Mouse (Mus musculus) hindbrain, postnatal 0 days (tissue): Measurements from ENCODE around the gene Cdc42ep2. TPM values are rescaled to one million over a fixed set of nuclear protein-coding genes. Genes with fewer than 3 reads are reported as not detected.

Experiments used
- ATAC-seq: fragments of 200-750 bp; cut with Nextera tagmentation; 2 replicates; pipeline ENCODE4 v1.8.0; 2017; ENCODE audit warnings: mild to moderate bottlenecking, moderate TSS enrichment, moderate library complexity
- DNase-seq: peaks from one replicate; pipeline ENCODE4 v3.0.0-alpha.2; 2015; ENCODE audit warnings: low spot score
- H3K27ac ChIP-seq: fragments of 300-500 bp; sonication (generic); 2 replicates; pipeline ENCODE4 v1.5.1; 2014; ENCODE audit warnings: mild to moderate bottlenecking
- H3K27me3 ChIP-seq: fragments of 300-500 bp; sonication (generic); 2 replicates; pipeline ENCODE4 v1.6.1; 2014; ENCODE audit warnings: low read length, mixed read lengths; ENCODE audit not compliant: insufficient read depth
- H3K36me3 ChIP-seq: fragments of 300-500 bp; sonication (generic); 2 replicates; pipeline ENCODE4 v1.6.1; 2014; ENCODE audit warnings: low read length, mixed read lengths; ENCODE audit not compliant: insufficient read depth
- H3K4me1 ChIP-seq: fragments of 300-500 bp; sonication (generic); 2 replicates; pipeline ENCODE4 v1.6.1; 2014; ENCODE audit warnings: antibody characterized with exemption, low read length, mixed read lengths; ENCODE audit not compliant: insufficient read depth
- H3K4me2 ChIP-seq: fragments of 300-500 bp; sonication (generic); 2 replicates; pipeline ENCODE4 v1.6.1; 2014; ENCODE audit warnings: low read depth, mild to moderate bottlenecking, low read length, moderate library complexity, mixed read lengths
- H3K4me3 ChIP-seq: fragments of 300-500 bp; sonication (generic); 2 replicates; pipeline ENCODE4 v1.5.1; 2014; ENCODE audit warnings: low read length
- H3K9ac ChIP-seq: fragments of 300-500 bp; sonication (generic); replicated peaks from 2 replicates; pipeline ENCODE4 v1.6.1; 2014; ENCODE audit warnings: mild to moderate bottlenecking, low read length, moderate library complexity, mixed read lengths
- H3K9me3 ChIP-seq: fragments of 300-500 bp; sonication (generic); 2 replicates; pipeline ENCODE4 v1.6.1; 2016; ENCODE audit warnings: low read length, mixed read lengths
- CTCF ChIP-seq: IDR thresholded peaks from 2 replicates; pipeline ENCODE4 v1.5.1; 2016; ENCODE audit warnings: antibody characterized with exemption, control low read depth, low read depth
- WGBS: fragments of 180-500 bp; shearing (Covaris S2); extraction: QIAGEN DNeasy Blood & Tissue Kit; methylation state at CpG from one replicate; pipeline ENCODE4 v1.1.7; 2014; 5-methylcytosine and 5-hydroxymethylcytosine counted together
- polyA plus RNA-seq: library from polyadenylated mRNA; unstranded; fragments of >200 nt; fragmentation: Nextera tagmentation; extraction: Ambion mirVana; gene quantifications from 2 replicates; pipeline ENCODE4 v1.2.1, GENCODE M21; 2015
- total RNA-seq: library from RNA; depleted of rRNA; stranded (reverse); fragments of >200 nt; gene quantifications from 2 replicates; pipeline ENCODE4 v1.2.3, GENCODE M21; 2014

The Cdc42ep2 gene
- total and polyA plus RNA-seq, 2 experiments from 2014 or later = 18.0 to 28.0 TPM

GRCm38 (mm10) chr19:5922119-5922942 is 2.3 kb downstream of the Cdc42ep2 start:
- Histone ChIP-seq H3K27me3 (no peaks in the 10 kb centered on the region), H3K36me3 (peaks cover 13% of the 10 kb centered on the region), H3K27ac (no peak overlapping the region), H3K4me3 (no peak overlapping the region; the same call in 1 of the 2 replicates), H3K9me3 (no peaks in the 10 kb centered on the region), H3K4me1 (no peaks in the 10 kb centered on the region), H3K9ac (peak overlapping the region; percentile 35; the same call in 1 of the 2 replicates), H3K4me2 (peak overlapping the region; percentile 10)
- 78% methylated on average over 15 of the region's 15 CpGs for WGBS
- DNase-seq = no peak
- no peak for TF ChIP-seq CTCF
- no peak for ATAC-seq

- Histone ChIP-seq H3K4me2 (peak overlapping the region; percentile 10), H3K4me3 (no peak overlapping the region; the same call in 1 of the 2 replicates), H3K27ac (no peak overlapping the region), H3K4me1 (no peaks in the 10 kb centered on the region), H3K36me3 (peaks cover 19% of the 10 kb centered on the region), H3K27me3 (no peaks in the 10 kb centered on the region), H3K9me3 (no peaks in the 10 kb centered on the region), H3K9ac (peak overlapping the region; percentile 35; the same call in 1 of the 2 replicates)
- TF ChIP-seq CTCF = no peak
- 18% methylated on average over 9 of the region's 9 CpGs for WGBS
- DNase-seq (no peak), ATAC-seq (no peak)
These were observed 2.9 kb downstream of the Cdc42ep2 start for GRCm38 (mm10) chr19:5921715-5922114.

GRCm38 (mm10) chr19:5913007-5913719 is 11.5 kb downstream of the Cdc42ep2 start, which contains the start of gene Dpf2:
TSS of gene Dpf2 (minus strand) at chr19:5913010.
- Histone ChIP-seq H3K4me3 (peak within 1 kb of the TSS; percentile 97), H3K9me3 (no peaks in the 10 kb centered on the region), H3K4me1 (peaks cover 19% of the 10 kb centered on the region), H3K9ac (peak within 1 kb of the TSS; percentile 94), H3K36me3 (peaks cover 14% of the 10 kb centered on the region), H3K27me3 (no peaks in the 10 kb centered on the region), H3K27ac (peak within 1 kb of the TSS; percentile 89), H3K4me2 (peak within 1 kb of the TSS; percentile 69)
- no peak for DNase-seq
- TF ChIP-seq CTCF = no peak; the same call in 1 of the 2 replicates
- WGBS = 20% methylated on average over 13 of the region's 13 CpGs
- no peak; the same call in 1 of the 2 replicates for ATAC-seq

GRCm38 (mm10) chr19:5912103-5913006 is 12.3 kb downstream of the Cdc42ep2 start:
- H3K36me3 ChIP-seq = peaks cover 6% of the 10 kb centered on the region; the same call in 1 of the 2 replicates
- H3K9ac ChIP-seq = peak overlapping the region; percentile 94
- H3K4me3 ChIP-seq = peak overlapping the region; percentile 97
- DNase-seq (peak; percentile 100), ATAC-seq (peak; percentile 95)
- H3K9me3 ChIP-seq = no peaks in the 10 kb centered on the region
- TF ChIP-seq CTCF = peak; percentile 44
- WGBS = under 1% methylated on average over 59 of the region's 59 CpGs
- peak overlapping the region; percentile 89 for H3K27ac ChIP-seq
- H3K4me2 ChIP-seq = peak overlapping the region; percentile 69
- H3K4me1 ChIP-seq = peaks cover 19% of the 10 kb centered on the region
- H3K27me3 ChIP-seq = no peaks in the 10 kb centered on the region

GRCm38 (mm10) chr19:5911430-5912102 is 13.1 kb downstream of the Cdc42ep2 start:
- peaks cover 4% of the 10 kb centered on the region; the same call in 1 of the 2 replicates for H3K36me3 ChIP-seq
- H3K27ac ChIP-seq = peak overlapping the region; percentile 89
- no peaks in the 10 kb centered on the region for H3K9me3 ChIP-seq
- no peak for ATAC-seq
- DNase-seq = no peak
- 6% methylated on average over 14 of the region's 14 CpGs for WGBS
- peak overlapping the region; percentile 94 for H3K9ac ChIP-seq
- peak overlapping the region; percentile 69 for H3K4me2 ChIP-seq
- TF ChIP-seq CTCF = no peak
- H3K4me1 ChIP-seq = peaks cover 19% of the 10 kb centered on the region
- peak overlapping the region; percentile 97 for H3K4me3 ChIP-seq
- H3K27me3 ChIP-seq = no peaks in the 10 kb centered on the region
